Mouse (Mus musculus): Measurements from ENCODE around the gene Eif3l. TPM values are rescaled to one million over a fixed set of nuclear protein-coding genes. Genes with fewer than 3 reads are reported as not detected.

The Eif3l gene
- polyA plus RNA-seq, 2 experiments, result 198 to 214 TPM

GRCm38 (mm10) chr15:79126217-79126932 lies 51.4 kb downstream of the Eif3l start:
- H3K36me3 ChIP-seq (ENCODE audit: control insufficient read depth, insufficient read depth, low read length), result peaks cover 92% of the 10 kb centered on the region
- no peaks in the 10 kb centered on the region for H3K4me1 ChIP-seq (ENCODE audit: control insufficient read depth, insufficient read depth, low read length)
- H3K4me3 ChIP-seq (replicated peaks; ENCODE audit: low read length), result no peak overlapping the region
- H3K9ac ChIP-seq (ENCODE audit: low read depth, low read length, severe bottlenecking), result no peak overlapping the region
- ATAC-seq (ENCODE audit: low FRiP score, low read depth), result no peak
- no peak overlapping the region for H3K27ac ChIP-seq (replicated peaks; ENCODE audit: low read depth, low read length)
- no peaks in the 10 kb centered on the region for H3K9me3 ChIP-seq (ENCODE audit: control insufficient read depth, low read length)
- H3K4me2 ChIP-seq (replicated peaks; ENCODE audit: low read depth, low read length, severe bottlenecking), result no peak overlapping the region
- no peak for DNase-seq (ENCODE audit: low spot score)
- WGBS, result 78% methylated on average over 13 of the region's 13 CpGs
- no peak for TF ChIP-seq POLR2A (IDR thresholded peaks at IDR 0.05; ENCODE audit: borderline replicate concordance, extremely low read depth, insufficient read depth, insufficient read length)
- no peaks in the 10 kb centered on the region for H3K27me3 ChIP-seq (ENCODE audit: control insufficient read depth, insufficient read depth, low read length)

DNA sequence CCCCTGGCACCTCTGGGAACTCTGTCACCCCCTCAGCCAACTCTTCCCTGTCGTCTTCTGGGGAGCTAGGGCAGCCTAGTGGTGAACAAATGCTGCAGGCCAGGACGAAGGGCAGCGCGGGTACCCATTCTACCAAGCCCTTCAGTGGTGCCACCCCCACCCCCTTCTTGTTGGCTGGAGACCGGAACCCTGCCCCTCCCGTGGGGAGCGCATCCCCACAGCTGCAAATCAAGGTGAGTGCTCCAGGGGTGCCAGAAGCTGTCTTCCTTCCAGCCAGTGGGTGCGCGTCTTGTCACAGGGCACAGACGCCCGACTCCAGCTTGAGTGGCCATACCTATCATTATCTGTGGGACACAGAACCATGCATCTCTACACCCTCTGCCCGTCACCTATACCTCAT lies 52.1 kb downstream of the Eif3l start:
- Histone ChIP-seq H3K27me3 (ENCODE audit: control insufficient read depth, insufficient read depth, low read length) (no peaks in the 10 kb centered on the region), H3K4me2 (replicated peaks; ENCODE audit: low read depth, low read length, severe bottlenecking) (no peak overlapping the region), H3K9ac (ENCODE audit: low read depth, low read length, severe bottlenecking) (no peak overlapping the region), H3K4me3 (replicated peaks; ENCODE audit: low read length) (no peak overlapping the region), H3K27ac (replicated peaks; ENCODE audit: low read depth, low read length) (no peak overlapping the region), H3K4me1 (ENCODE audit: control insufficient read depth, insufficient read depth, low read length) (no peaks in the 10 kb centered on the region), H3K9me3 (ENCODE audit: control insufficient read depth, low read length) (no peaks in the 10 kb centered on the region), H3K36me3 (ENCODE audit: control insufficient read depth, insufficient read depth, low read length) (peaks cover 93% of the 10 kb centered on the region)
- ATAC-seq (ENCODE audit: low FRiP score, low read depth) (no peak), DNase-seq (ENCODE audit: low spot score) (no peak)
- TF ChIP-seq POLR2A (IDR thresholded peaks at IDR 0.05; ENCODE audit: borderline replicate concordance, extremely low read depth, insufficient read depth, insufficient read length), result no peak
- 95% methylated on average over 12 of the region's 12 CpGs for whole genome bisulfite sequencing

DNA sequence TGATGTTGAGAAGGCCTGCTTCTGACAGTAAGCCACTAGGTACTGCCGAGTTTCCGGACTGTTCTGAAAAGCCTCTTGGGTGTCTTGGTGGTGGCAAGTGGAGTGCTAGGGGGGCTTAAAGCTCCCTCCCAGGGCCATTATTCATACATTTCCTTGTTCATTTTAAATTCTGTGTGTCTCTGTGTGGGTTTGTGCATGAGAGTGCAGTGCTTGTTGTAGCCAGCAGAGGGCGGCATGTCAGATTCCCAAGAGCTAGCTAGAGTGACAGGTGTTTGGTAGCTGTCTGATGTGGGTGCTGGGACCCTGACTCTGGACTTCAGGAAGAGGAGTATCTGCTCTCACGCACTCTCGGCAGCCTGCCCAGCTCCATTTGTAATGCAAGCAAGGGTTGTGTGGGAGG lies 53.2 kb downstream of the Eif3l start:
- Histone ChIP-seq H3K9ac (ENCODE audit: low read depth, low read length, severe bottlenecking) (no peak overlapping the region), H3K36me3 (ENCODE audit: control insufficient read depth, insufficient read depth, low read length) (peaks cover 92% of the 10 kb centered on the region), H3K27me3 (ENCODE audit: control insufficient read depth, insufficient read depth, low read length) (no peaks in the 10 kb centered on the region), H3K4me3 (replicated peaks; ENCODE audit: low read length) (no peak overlapping the region), H3K9me3 (ENCODE audit: control insufficient read depth, low read length) (no peaks in the 10 kb centered on the region), H3K4me1 (ENCODE audit: control insufficient read depth, insufficient read depth, low read length) (no peaks in the 10 kb centered on the region), H3K27ac (replicated peaks; ENCODE audit: low read depth, low read length) (no peak overlapping the region), H3K4me2 (replicated peaks; ENCODE audit: low read depth, low read length, severe bottlenecking) (no peak overlapping the region)
- ATAC-seq (ENCODE audit: low FRiP score, low read depth) (no peak), DNase-seq (ENCODE audit: low spot score) (no peak)
- no peak for TF ChIP-seq POLR2A (IDR thresholded peaks at IDR 0.05; ENCODE audit: borderline replicate concordance, extremely low read depth, insufficient read depth, insufficient read length)
- 98% methylated on average over 5 of the region's 5 CpGs for WGBS

- no peak overlapping the region for H3K4me3 ChIP-seq (replicated peaks; ENCODE audit: low read length)
- no peak overlapping the region for H3K9ac ChIP-seq (ENCODE audit: low read depth, low read length, severe bottlenecking)
- 76% methylated on average over 7 of the region's 7 CpGs for WGBS
- TF ChIP-seq POLR2A (IDR thresholded peaks at IDR 0.05; ENCODE audit: borderline replicate concordance, extremely low read depth, insufficient read depth, insufficient read length), result no peak
- no peaks in the 10 kb centered on the region for H3K27me3 ChIP-seq (ENCODE audit: control insufficient read depth, insufficient read depth, low read length)
- no peak overlapping the region for H3K27ac ChIP-seq (replicated peaks; ENCODE audit: low read depth, low read length)
- H3K4me1 ChIP-seq (ENCODE audit: control insufficient read depth, insufficient read depth, low read length), result no peaks in the 10 kb centered on the region
- H3K36me3 ChIP-seq (ENCODE audit: control insufficient read depth, insufficient read depth, low read length), result peaks cover 92% of the 10 kb centered on the region
- DNase-seq (ENCODE audit: low spot score), result no peak
- ATAC-seq (ENCODE audit: low FRiP score, low read depth), result no peak
- H3K9me3 ChIP-seq (ENCODE audit: control insufficient read depth, low read length), result no peaks in the 10 kb centered on the region
- no peak overlapping the region for H3K4me2 ChIP-seq (replicated peaks; ENCODE audit: low read depth, low read length, severe bottlenecking)
These were observed 54.3 kb downstream of the Eif3l start for GRCm38 (mm10) chr15:79129311-79129710.

DNA sequence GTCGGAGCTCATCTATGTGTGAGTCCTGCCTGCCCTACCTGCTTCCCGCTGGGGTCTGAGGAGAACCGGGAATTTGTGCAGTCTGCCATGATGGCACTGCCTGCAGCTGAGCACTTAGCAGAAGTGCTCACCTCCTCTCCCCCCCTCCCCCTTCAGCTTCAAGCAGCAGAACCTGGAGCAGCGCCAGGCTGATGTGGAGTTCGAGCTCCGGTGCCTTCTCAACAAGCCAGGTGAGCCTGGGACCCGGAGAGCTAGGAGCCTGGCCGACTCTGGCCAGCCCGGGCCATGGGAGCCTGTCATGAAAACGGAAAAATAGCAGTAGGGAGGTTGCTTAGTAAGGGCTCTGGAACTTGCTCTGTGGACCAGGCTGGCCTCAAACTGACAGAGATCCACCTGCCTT lies 55.8 kb downstream of the Eif3l start:
- Histone ChIP-seq H3K4me3 (replicated peaks; ENCODE audit: low read length) (no peak overlapping the region), H3K4me1 (ENCODE audit: control insufficient read depth, insufficient read depth, low read length) (peaks cover 8% of the 10 kb centered on the region), H3K36me3 (ENCODE audit: control insufficient read depth, insufficient read depth, low read length) (peaks cover 81% of the 10 kb centered on the region), H3K9ac (ENCODE audit: low read depth, low read length, severe bottlenecking) (no peak overlapping the region), H3K27ac (replicated peaks; ENCODE audit: low read depth, low read length) (no peak overlapping the region), H3K27me3 (ENCODE audit: control insufficient read depth, insufficient read depth, low read length) (no peaks in the 10 kb centered on the region), H3K9me3 (ENCODE audit: control insufficient read depth, low read length) (no peaks in the 10 kb centered on the region), H3K4me2 (replicated peaks; ENCODE audit: low read depth, low read length, severe bottlenecking) (no peak overlapping the region)
- ATAC-seq (ENCODE audit: low FRiP score, low read depth), result no peak
- WGBS, result 77% methylated on average over 10 of the region's 10 CpGs
- no peak for TF ChIP-seq POLR2A (IDR thresholded peaks at IDR 0.05; ENCODE audit: borderline replicate concordance, extremely low read depth, insufficient read depth, insufficient read length)
- no peak for DNase-seq (ENCODE audit: low spot score)

Data from limb, embryonic 14.5 days (tissue).